Comparison of ENCODE assay signal across 18 mouse cellular contexts in the genomic region with DNA sequence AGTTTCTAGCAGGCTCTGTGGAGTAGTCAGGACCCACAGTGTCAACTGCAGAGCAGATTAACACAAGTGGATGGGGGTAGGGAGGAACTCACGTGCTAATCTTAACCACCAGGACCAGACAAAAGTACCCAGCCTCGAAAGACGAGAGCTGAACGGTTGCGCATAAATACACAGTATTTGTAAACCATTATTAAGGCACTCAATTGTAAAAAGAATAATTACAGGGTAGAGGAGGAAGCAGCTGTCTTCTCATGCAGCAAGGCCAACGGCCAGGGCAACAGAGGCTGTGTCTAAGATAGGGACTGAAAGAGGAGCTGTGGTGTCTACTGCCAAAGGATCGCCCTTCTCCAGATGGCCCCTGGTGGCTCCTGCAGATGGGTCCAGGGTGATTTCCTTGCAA. TPM values are rescaled to one million over a fixed set of nuclear protein-coding genes. Genes with fewer than 3 reads are reported as not detected.
DNase-seq lines count a peak whose midpoint lies in the region; ATAC-seq and TF ChIP-seq lines count a peak whose summit lies in the region.
"Had no signal": no experiment of that assay in that cellular context is flagged by ENCODE, and none has a peak within 500 bp of the region (broad histone marks: within the 10 kb centered on the region; RNA-seq: fewer than 3 reads in every experiment).

No protein-coding gene starts in this region.

- TF ChIP-seq CTCF in midbrain, postnatal 0 days (IDR thresholded peaks at IDR 0.05) = no peak

- H3K27ac ChIP-seq in heart, embryonic 11.5 days (ENCODE audit: low read depth, low read length) = peak overlapping the region; percentile 62
- H3K27ac ChIP-seq in midbrain, embryonic 10.5 days (replicated peaks) = peak overlapping the region; percentile 73
- H3K27ac ChIP-seq in midbrain, postnatal 0 days (ENCODE audit: low read depth, low read length) = no peak overlapping the region
- H3K27ac ChIP-seq in liver, embryonic 13.5 days = peak overlapping the region; percentile 39; the same call in 1 of the 2 replicates
- H3K27ac ChIP-seq: left cerebral cortex, adult 2 months; limb, embryonic 15.5 days had no signal

- no peak for DNase-seq in heart, adult 18-20 months
- no peak for DNase-seq in midbrain, embryonic 10.5 days (ENCODE audit: low spot score)
- no peak for DNase-seq in midbrain, postnatal 0 days (ENCODE audit: low spot score)
- no peak for DNase-seq in liver, embryonic 13.5 days
- DNase-seq in c-Kit-positive CD71-positive TER-119-positive erythroid progenitor cells, embryonic 14.5 days (ENCODE audit: low spot score) = no peak
- no peak for DNase-seq in lung, postnatal 4 days
- DNase-seq: B cell, adult 2 months; cerebellum, postnatal 36 days; gastrocnemius, postnatal 36 days; kidney, postnatal 25 days; lung, postnatal 36 days; right cerebral cortex, postnatal 14 days; thymus, postnatal 36 days had no signal

- peaks cover 12% of the 10 kb centered on the region for H3K36me3 ChIP-seq in heart, embryonic 11.5 days (ENCODE audit: control insufficient read depth, insufficient read depth, low read length)
- H3K36me3 ChIP-seq in midbrain, embryonic 10.5 days = peaks cover 45% of the 10 kb centered on the region
- H3K36me3 ChIP-seq in midbrain, postnatal 0 days (ENCODE audit: insufficient read depth, low read length) = peaks cover 30% of the 10 kb centered on the region
- H3K36me3 ChIP-seq in liver, embryonic 13.5 days = peaks cover 41% of the 10 kb centered on the region

- WGBS in heart, embryonic 11.5 days (ENCODE audit: insufficient replicate concordance) = 41% methylated on average over 7 of the region's 7 CpGs
- WGBS in midbrain, embryonic 10.5 days = 68% methylated on average over 7 of the region's 7 CpGs
- WGBS in midbrain, postnatal 0 days = 48% methylated on average over 7 of the region's 7 CpGs
- 15% methylated on average over 7 of the region's 7 CpGs for WGBS in liver, embryonic 13.5 days (ENCODE audit: insufficient replicate concordance)

- no peaks in the 10 kb centered on the region for H3K27me3 ChIP-seq in heart, embryonic 11.5 days (ENCODE audit: control insufficient read depth, insufficient read depth, low read length)
- no peaks in the 10 kb centered on the region for H3K27me3 ChIP-seq in midbrain, embryonic 10.5 days (ENCODE audit: low read depth, poor library complexity, severe bottlenecking)
- H3K27me3 ChIP-seq in midbrain, postnatal 0 days (ENCODE audit: insufficient read depth, low read length) = no peaks in the 10 kb centered on the region
- H3K27me3 ChIP-seq in liver, embryonic 13.5 days = no peaks in the 10 kb centered on the region
- H3K27me3 ChIP-seq: limb, embryonic 15.5 days had no signal

- H3K9ac ChIP-seq in heart, embryonic 11.5 days (ENCODE audit: low read depth, low read length) = 0 out of 2 replicates have a peak overlapping the region, but pooled peaks have one; percentile 16
- no peak overlapping the region for H3K9ac ChIP-seq in midbrain, postnatal 0 days (replicated peaks; ENCODE audit: low read length, poor library complexity, severe bottlenecking)
- no peak overlapping the region; the same call in 1 of the 2 replicates for H3K9ac ChIP-seq in liver, embryonic 13.5 days
- H3K9ac ChIP-seq: limb, embryonic 15.5 days had no signal

- no peak for ATAC-seq in heart, embryonic 11.5 days (replicated peaks; ENCODE audit: insufficient number of reproducible peaks, low FRiP score, low TSS enrichment)
- ATAC-seq in midbrain, postnatal 0 days (ENCODE audit: low FRiP score) = no peak
- ATAC-seq in common myeloid progenitor, adult 5-6 weeks (replicated peaks; ENCODE audit: low read depth, poor library complexity, severe bottlenecking) = peak; percentile 69
- ATAC-seq in liver, embryonic 13.5 days (ENCODE audit: low read depth) = 0 out of 2 replicates have a peak, but pooled peaks have one; percentile 32
- ATAC-seq: intestine, embryonic 16.5 days had no signal

- peak overlapping the region; percentile 14; the same call in 1 of the 2 replicates for H3K4me2 ChIP-seq in heart, embryonic 11.5 days
- no peak overlapping the region for H3K4me2 ChIP-seq in midbrain, postnatal 0 days (ENCODE audit: low read depth, low read length, poor library complexity, severe bottlenecking)
- H3K4me2 ChIP-seq in liver, embryonic 13.5 days = no peak overlapping the region
- H3K4me2 ChIP-seq: limb, embryonic 15.5 days had no signal

- no peak overlapping the region for H3K4me3 ChIP-seq in heart, embryonic 11.5 days (ENCODE audit: low read depth, low read length)
- no peak overlapping the region for H3K4me3 ChIP-seq in midbrain, embryonic 10.5 days
- no peak overlapping the region for H3K4me3 ChIP-seq in midbrain, postnatal 0 days (ENCODE audit: low read depth, low read length)
- H3K4me3 ChIP-seq in liver, embryonic 13.5 days (replicated peaks) = no peak overlapping the region
- H3K4me3 ChIP-seq: left cerebral cortex, adult 2 months; limb, embryonic 15.5 days had no signal

- no peaks in the 10 kb centered on the region for H3K9me3 ChIP-seq in heart, embryonic 11.5 days (replicated peaks; ENCODE audit: control insufficient read depth, low read length)
- H3K9me3 ChIP-seq in midbrain, embryonic 10.5 days (replicated peaks) = no peaks in the 10 kb centered on the region
- H3K9me3 ChIP-seq in midbrain, postnatal 0 days (ENCODE audit: low read length) = no peaks in the 10 kb centered on the region
- H3K9me3 ChIP-seq in liver, embryonic 13.5 days (replicated peaks) = no peaks in the 10 kb centered on the region
- H3K9me3 ChIP-seq: limb, embryonic 15.5 days had no signal

- H3K4me1 ChIP-seq in heart, embryonic 11.5 days (ENCODE audit: control insufficient read depth, insufficient read depth, low read length) = peaks cover 27% of the 10 kb centered on the region
- peaks cover 18% of the 10 kb centered on the region for H3K4me1 ChIP-seq in midbrain, embryonic 10.5 days
- no peaks in the 10 kb centered on the region for H3K4me1 ChIP-seq in midbrain, postnatal 0 days (ENCODE audit: insufficient read depth, low read length)
- H3K4me1 ChIP-seq in liver, embryonic 13.5 days (replicated peaks) = peaks cover 39% of the 10 kb centered on the region
- H3K4me1 ChIP-seq: limb, embryonic 15.5 days had no signal

RNA-seq across cellular contexts. Expression of a gene that starts 29.1 kb away (rescaled TPM):
- polyA plus RNA-seq in heart, embryonic 11.5 days (2014; fragmentation: Nextera tagmentation; extraction: Ambion mirVana) = 113 and 140 TPM in 2 replicates
- 10 to 100 TPM; 30.3 to 33.1 TPM for total RNA-seq in heart, adult 18-20 months (2021)
- polyA plus RNA-seq in midbrain, embryonic 10.5 days (2016; fragmentation: Nextera tagmentation; extraction: Ambion mirVana) = 205 and 233 TPM in 2 replicates
- 157 and 311 TPM in 2 replicates for total RNA-seq in midbrain, postnatal 0 days (2014; rRNA removed)
- 165 and 171 TPM in 2 replicates for polyA plus RNA-seq in midbrain, postnatal 0 days (2015; fragmentation: Nextera tagmentation; extraction: Ambion mirVana)
- 92.4 and 106 TPM in 2 replicates for total RNA-seq in common myeloid progenitor, adult 5-6 weeks (2017)
- polyA plus RNA-seq in liver, embryonic 13.5 days (2015; fragmentation: Nextera tagmentation; extraction: Ambion mirVana) = 48.0 and 60.3 TPM in 2 replicates

RNA-seq across cellular contexts. Expression of a gene that starts 56.0 kb away (rescaled TPM):
- 18.2 and 35.8 TPM in 2 replicates for polyA plus RNA-seq in heart, embryonic 11.5 days (2014; fragmentation: Nextera tagmentation; extraction: Ambion mirVana)
- total RNA-seq in heart, adult 18-20 months (2021) = 10 to 100 TPM; 13.5 to 13.6 TPM
- 13.3 and 16.8 TPM in 2 replicates for polyA plus RNA-seq in midbrain, embryonic 10.5 days (2016; fragmentation: Nextera tagmentation; extraction: Ambion mirVana)
- 14.0 and 14.3 TPM in 2 replicates for total RNA-seq in midbrain, postnatal 0 days (2014; rRNA removed)
- polyA plus RNA-seq in midbrain, postnatal 0 days (2015; fragmentation: Nextera tagmentation; extraction: Ambion mirVana) = 9.8 and 12.4 TPM in 2 replicates
- total RNA-seq in common myeloid progenitor, adult 5-6 weeks (2017) = 3.3 and 7.0 TPM in 2 replicates
- polyA plus RNA-seq in liver, embryonic 13.5 days (2015; fragmentation: Nextera tagmentation; extraction: Ambion mirVana) = 5.4 and 6.0 TPM in 2 replicates

Comparison
In these comparisons a context has a peak if more than half of its experiments do, and no peak if none do; other contexts are left out.
1. ATAC-seq: peak in common myeloid progenitor, adult 5-6 weeks (single experiment) and liver, embryonic 13.5 days (single experiment); none in heart, embryonic 11.5 days (single experiment) and midbrain, postnatal 0 days (single experiment).